Mouse (Mus musculus): Measurements from ENCODE around the gene Olfr1344. TPM values are rescaled to one million over a fixed set of nuclear protein-coding genes. Genes with fewer than 3 reads are reported as not detected.
"Not testable (repeated sequence)": the region's sequence is repeated elsewhere in the genome, so short reads cannot be mapped to it uniquely, and the experiment has no call there.

Olfr1344 gene
- polyA plus RNA-seq, 1 experiment from 2014 or later = 0.71 TPM

DNA sequence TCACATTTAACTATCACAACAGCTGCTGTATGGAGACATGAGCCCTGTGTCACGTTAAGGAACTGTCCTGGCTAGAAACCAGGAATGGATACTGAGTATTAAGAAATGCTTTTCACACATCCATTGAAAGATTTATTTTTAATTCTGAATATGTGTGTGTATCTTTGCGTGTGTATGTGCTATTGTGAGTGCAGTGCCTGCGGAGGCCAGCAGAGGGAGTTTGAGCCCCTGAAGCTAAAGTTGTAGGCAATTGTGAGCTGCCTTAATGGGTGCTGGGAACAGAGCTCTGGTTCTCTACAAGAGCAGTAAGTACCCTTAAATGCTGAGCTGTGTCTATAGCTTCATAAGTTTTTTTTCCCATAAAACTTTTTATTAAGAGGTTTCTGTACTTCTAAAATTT lies 9.1 kb upstream of the Olfr1344 start:
- Histone ChIP-seq H3K36me3 (ENCODE audit: control insufficient read depth, insufficient read depth, low read length) (no peaks in the 10 kb centered on the region), H3K9ac (replicated peaks; ENCODE audit: low read depth, low read length) (no peak overlapping the region), H3K4me2 (ENCODE audit: low read depth, low read length) (no peak overlapping the region), H3K27me3 (ENCODE audit: control insufficient read depth, insufficient read depth, low read length) (no peaks in the 10 kb centered on the region), H3K4me1 (ENCODE audit: control insufficient read depth, insufficient read depth, low read length) (no peaks in the 10 kb centered on the region), H3K4me3 (ENCODE audit: low read depth, low read length) (no peak overlapping the region), H3K9me3 (ENCODE audit: control insufficient read depth, low read length) (no peaks in the 10 kb centered on the region), H3K27ac (ENCODE audit: low read depth, low read length) (no peak overlapping the region)
- WGBS = 87% methylated on average over 3 of the region's 3 CpGs
- ATAC-seq (ENCODE audit: low read depth) = no peak

DNA sequence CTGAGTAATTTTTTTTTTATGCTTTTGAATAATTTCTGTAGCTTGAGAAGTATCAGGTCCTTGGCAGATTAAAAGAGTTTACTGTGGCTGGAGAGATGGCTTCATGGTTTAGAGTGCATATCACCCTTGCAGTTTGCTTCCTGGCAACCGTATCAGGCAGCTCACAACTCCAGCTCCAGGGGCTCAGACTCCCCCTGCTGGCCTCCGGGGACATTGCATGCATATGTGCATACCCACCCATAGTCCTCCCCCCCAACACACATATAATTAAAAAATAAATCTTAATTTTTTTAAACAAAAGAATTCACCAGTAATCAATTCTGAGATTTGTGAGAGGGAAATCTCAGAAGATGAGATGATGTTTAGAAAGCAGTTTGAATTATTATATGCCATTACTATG lies 8.1 kb upstream of the Olfr1344 start:
- Histone ChIP-seq H3K27me3 (ENCODE audit: control insufficient read depth, insufficient read depth, low read length) (no peaks in the 10 kb centered on the region), H3K9me3 (ENCODE audit: control insufficient read depth, low read length) (no peaks in the 10 kb centered on the region), H3K36me3 (ENCODE audit: control insufficient read depth, insufficient read depth, low read length) (no peaks in the 10 kb centered on the region), H3K4me3 (ENCODE audit: low read depth, low read length) (no peak overlapping the region), H3K27ac (ENCODE audit: low read depth, low read length) (no peak overlapping the region), H3K4me2 (ENCODE audit: low read depth, low read length) (no peak overlapping the region), H3K4me1 (ENCODE audit: control insufficient read depth, insufficient read depth, low read length) (no peaks in the 10 kb centered on the region), H3K9ac (replicated peaks; ENCODE audit: low read depth, low read length) (no peak overlapping the region)
- WGBS = 30% methylated on average over 2 of the region's 2 CpGs
- ATAC-seq (ENCODE audit: low read depth) = no peak

DNA sequence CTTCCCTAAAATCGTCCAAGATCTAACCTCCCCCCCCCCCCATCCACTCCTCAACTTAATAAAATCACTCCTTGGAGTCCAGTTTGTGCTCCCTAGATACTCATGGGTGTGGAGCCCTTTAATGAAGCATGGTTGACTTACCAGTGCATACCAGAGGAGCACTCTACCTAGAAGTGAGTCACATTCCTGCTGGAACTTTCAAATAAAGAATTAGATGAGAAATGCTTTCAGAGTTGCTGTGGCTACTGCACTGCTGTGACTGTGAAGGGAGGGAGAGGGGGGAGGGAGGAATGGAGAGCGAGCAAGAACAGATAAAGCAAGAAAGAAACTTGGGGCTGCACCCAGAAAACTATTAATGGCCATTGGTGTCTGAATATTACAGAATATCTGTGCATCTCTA lies 2.7 kb downstream of the Olfr1344 start:
- Histone ChIP-seq H3K36me3 (ENCODE audit: control insufficient read depth, insufficient read depth, low read length) (no peaks in the 10 kb centered on the region), H3K9ac (replicated peaks; ENCODE audit: low read depth, low read length) (no peak overlapping the region), H3K4me1 (ENCODE audit: control insufficient read depth, insufficient read depth, low read length) (no peaks in the 10 kb centered on the region), H3K27ac (ENCODE audit: low read depth, low read length) (no peak overlapping the region), H3K4me3 (ENCODE audit: low read depth, low read length) (no peak overlapping the region), H3K27me3 (ENCODE audit: control insufficient read depth, insufficient read depth, low read length) (no peaks in the 10 kb centered on the region), H3K4me2 (ENCODE audit: low read depth, low read length) (no peak overlapping the region), H3K9me3 (ENCODE audit: control insufficient read depth, low read length) (no peaks in the 10 kb centered on the region)
- no peak for ATAC-seq (ENCODE audit: low read depth)
- WGBS = 66% methylated on average over 2 of the region's 2 CpGs

DNA sequence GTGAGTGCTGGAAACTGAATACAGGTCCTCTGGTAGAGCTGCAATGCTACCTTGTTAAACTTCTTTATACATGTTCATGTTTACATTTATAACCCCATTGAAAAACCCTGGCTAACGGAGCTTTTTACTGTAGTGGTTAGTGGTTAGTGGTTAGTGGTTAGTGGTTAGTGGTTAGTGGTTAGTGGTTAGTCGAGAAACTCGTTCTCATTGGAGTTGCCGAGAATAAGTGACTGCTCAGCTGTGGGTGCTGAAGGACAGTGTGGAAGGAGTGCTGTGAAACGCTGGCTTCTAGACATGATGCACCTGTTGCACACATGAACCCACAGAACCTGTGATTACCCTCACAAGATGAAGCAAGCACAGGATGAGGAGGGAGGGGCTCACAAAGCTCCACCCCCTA lies 9.3 kb downstream of the Olfr1344 start:
- no peak overlapping the region for H3K4me2 ChIP-seq (ENCODE audit: low read depth, low read length)
- H3K27ac ChIP-seq (ENCODE audit: low read depth, low read length) = no peak overlapping the region
- no peak overlapping the region for H3K4me3 ChIP-seq (ENCODE audit: low read depth, low read length)
- no peaks in the 10 kb centered on the region for H3K9me3 ChIP-seq (ENCODE audit: control insufficient read depth, low read length)
- no peak for ATAC-seq (ENCODE audit: low read depth)
- H3K27me3 ChIP-seq (ENCODE audit: control insufficient read depth, insufficient read depth, low read length) = no peaks in the 10 kb centered on the region
- no peaks in the 10 kb centered on the region for H3K4me1 ChIP-seq (ENCODE audit: control insufficient read depth, insufficient read depth, low read length)
- H3K36me3 ChIP-seq (ENCODE audit: control insufficient read depth, insufficient read depth, low read length) = no peaks in the 10 kb centered on the region
- WGBS = 84% methylated on average over 5 of the region's 5 CpGs
- H3K9ac ChIP-seq (replicated peaks; ENCODE audit: low read depth, low read length) = no peak overlapping the region

DNA sequence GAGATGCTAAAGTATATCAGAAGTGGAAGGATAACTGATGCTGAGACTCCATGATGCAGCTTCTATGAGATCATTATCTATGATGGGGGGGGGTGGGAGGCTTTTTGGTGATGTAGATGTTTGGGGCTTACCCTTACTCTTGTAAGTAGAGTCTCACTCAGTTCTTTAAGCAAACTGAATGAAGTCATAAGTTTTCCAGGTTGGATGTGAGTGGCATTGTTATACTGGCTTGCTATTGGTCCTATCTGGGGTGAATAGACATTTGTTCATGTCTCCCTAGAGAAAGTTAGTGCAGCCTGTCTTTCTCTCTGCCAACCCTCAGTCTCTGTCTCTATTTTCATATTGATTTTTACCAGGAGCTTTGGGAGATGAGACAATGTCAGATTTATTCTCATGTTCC lies 17.4 kb downstream of the Olfr1344 start, which contains the start of gene Olfr1336:
Olfr1336 (plus strand) TSS at position 301 of the 400 bp plus-strand sequence.
- no peak within 1 kb of the TSS for H3K27ac ChIP-seq (ENCODE audit: low read depth, low read length)
- H3K4me1 ChIP-seq (ENCODE audit: control insufficient read depth, insufficient read depth, low read length) = no peaks in the 10 kb centered on the region
- H3K9ac ChIP-seq (replicated peaks; ENCODE audit: low read depth, low read length) = no peak within 1 kb of the TSS
- H3K4me2 ChIP-seq (ENCODE audit: low read depth, low read length) = no peak within 1 kb of the TSS
- no peak within 1 kb of the TSS for H3K4me3 ChIP-seq (ENCODE audit: low read depth, low read length)
- H3K36me3 ChIP-seq (ENCODE audit: control insufficient read depth, insufficient read depth, low read length) = no peaks in the 10 kb centered on the region
- no peak for ATAC-seq (ENCODE audit: low read depth)
- no peaks in the 10 kb centered on the region for H3K27me3 ChIP-seq (ENCODE audit: control insufficient read depth, insufficient read depth, low read length)
- H3K9me3 ChIP-seq (ENCODE audit: control insufficient read depth, low read length) = no peaks in the 10 kb centered on the region

DNA sequence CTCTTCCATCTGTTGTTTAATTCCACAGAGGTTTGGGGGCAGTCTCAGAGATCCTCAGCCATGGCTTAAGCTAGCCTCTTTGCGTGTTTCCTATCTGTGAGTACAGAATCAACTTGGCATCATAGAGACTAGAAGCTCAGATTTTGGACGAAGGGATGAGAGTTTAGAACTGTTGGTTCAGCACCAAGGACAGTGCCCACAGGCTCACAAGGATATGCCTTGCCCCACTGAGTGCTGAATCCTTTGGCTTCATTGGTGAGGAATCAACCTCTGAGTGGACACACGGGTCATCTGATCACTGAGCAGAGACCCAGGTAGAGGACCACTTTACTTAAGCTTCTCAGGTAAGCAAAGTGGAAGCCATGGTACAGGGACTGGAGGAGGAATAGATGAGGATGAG lies 17.9 kb downstream of the Olfr1344 start:
- Histone ChIP-seq H3K4me1 (ENCODE audit: control insufficient read depth, insufficient read depth, low read length) (no peaks in the 10 kb centered on the region), H3K27ac (ENCODE audit: low read depth, low read length) (no peak overlapping the region), H3K9ac (replicated peaks; ENCODE audit: low read depth, low read length) (no peak overlapping the region), H3K36me3 (ENCODE audit: control insufficient read depth, insufficient read depth, low read length) (no peaks in the 10 kb centered on the region), H3K9me3 (ENCODE audit: control insufficient read depth, low read length) (no peaks in the 10 kb centered on the region), H3K27me3 (ENCODE audit: control insufficient read depth, insufficient read depth, low read length) (no peaks in the 10 kb centered on the region), H3K4me2 (ENCODE audit: low read depth, low read length) (no peak overlapping the region), H3K4me3 (ENCODE audit: low read depth, low read length) (no peak overlapping the region)
- 46% methylated on average over 3 of the region's 3 CpGs for WGBS
- no peak for ATAC-seq (ENCODE audit: low read depth)

DNA sequence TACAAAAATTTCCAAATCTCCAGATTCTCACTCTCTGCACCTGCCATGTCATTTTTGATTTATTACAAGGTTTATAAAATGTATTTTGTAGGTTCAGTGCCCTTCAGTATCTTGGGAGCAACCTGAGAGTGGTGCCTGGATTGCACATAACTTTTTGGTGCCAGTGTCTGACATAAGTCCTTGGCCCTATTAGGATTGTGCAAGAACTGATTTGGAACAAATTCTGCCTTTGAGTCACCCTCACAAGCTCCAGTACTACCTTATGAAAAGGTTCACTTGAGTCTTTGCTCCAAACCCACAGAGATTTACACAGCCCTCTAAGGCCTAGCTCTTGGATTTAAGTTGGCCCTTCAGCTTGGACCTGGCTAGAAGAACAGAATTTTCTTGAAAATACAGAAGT lies 28.5 kb downstream of the Olfr1344 start, which contains the start of gene Olfr1346:
Olfr1346 (plus strand) TSS at position 151 of the 400 bp plus-strand sequence.
- H3K4me3 ChIP-seq (ENCODE audit: low read depth, low read length) = no peak within 1 kb of the TSS
- no peak within 1 kb of the TSS for H3K9ac ChIP-seq (replicated peaks; ENCODE audit: low read depth, low read length)
- no peaks in the 10 kb centered on the region for H3K9me3 ChIP-seq (ENCODE audit: control insufficient read depth, low read length)
- no peaks in the 10 kb centered on the region for H3K27me3 ChIP-seq (ENCODE audit: control insufficient read depth, insufficient read depth, low read length)
- H3K36me3 ChIP-seq (ENCODE audit: control insufficient read depth, insufficient read depth, low read length) = no peaks in the 10 kb centered on the region
- no peak within 1 kb of the TSS for H3K27ac ChIP-seq (ENCODE audit: low read depth, low read length)
- ATAC-seq (ENCODE audit: low read depth) = no peak
- no peak within 1 kb of the TSS for H3K4me2 ChIP-seq (ENCODE audit: low read depth, low read length)
- no peaks in the 10 kb centered on the region for H3K4me1 ChIP-seq (ENCODE audit: control insufficient read depth, insufficient read depth, low read length)

DNA sequence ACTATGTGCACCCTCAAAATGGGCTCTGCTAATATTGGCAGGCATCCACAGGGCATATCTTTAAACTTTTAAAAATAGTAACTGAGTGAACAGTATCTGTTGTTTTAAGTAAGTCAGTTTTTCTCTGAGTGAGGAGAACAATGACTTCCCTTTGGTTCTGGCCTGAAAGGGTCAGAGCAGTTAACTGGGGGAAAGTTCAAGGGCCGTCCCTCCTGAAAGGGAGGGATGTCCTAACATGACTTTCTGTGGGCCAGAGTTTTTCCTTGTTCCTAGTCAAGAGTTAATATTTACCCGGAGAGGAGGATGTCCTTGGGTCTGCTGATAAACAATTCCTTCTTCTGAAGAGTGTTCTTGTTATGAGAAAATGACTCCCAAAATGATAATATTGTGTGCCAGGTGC lies 39.1 kb downstream of the Olfr1344 start:
- H3K27me3 ChIP-seq (ENCODE audit: control insufficient read depth, insufficient read depth, low read length); H3K4me3 ChIP-seq (ENCODE audit: low read depth, low read length); H3K9ac ChIP-seq (replicated peaks; ENCODE audit: low read depth, low read length); H3K4me2 ChIP-seq (ENCODE audit: low read depth, low read length); ATAC-seq (ENCODE audit: low read depth); H3K36me3 ChIP-seq (ENCODE audit: control insufficient read depth, insufficient read depth, low read length); H3K27ac ChIP-seq (ENCODE audit: low read depth, low read length); H3K9me3 ChIP-seq (ENCODE audit: control insufficient read depth, low read length); H3K4me1 ChIP-seq (ENCODE audit: control insufficient read depth, insufficient read depth, low read length): not testable (repeated sequence)
- 75% methylated on average over 2 of the region's 2 CpGs for WGBS

DNA sequence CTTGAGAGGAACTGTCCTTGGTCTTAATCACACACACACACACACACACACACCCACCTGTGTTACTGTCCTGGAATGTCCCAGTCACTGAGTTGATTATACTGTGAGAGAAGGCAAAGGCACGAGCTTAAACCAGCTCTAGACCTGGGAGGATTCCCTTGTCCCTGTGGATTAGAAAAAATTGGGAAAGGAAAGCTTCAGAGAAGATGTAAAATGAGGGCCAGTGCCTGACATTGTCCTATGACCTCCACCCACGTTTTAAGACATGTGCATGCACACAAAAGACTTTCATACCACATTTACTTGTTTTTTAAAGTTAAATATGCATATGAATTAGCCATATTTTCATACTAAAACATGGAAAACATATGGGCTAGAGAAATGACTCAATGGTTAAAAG lies 48.4 kb downstream of the Olfr1344 start, which contains the start of gene Olfr5:
Olfr5 (minus strand) TSS at position 101 of the 400 bp plus-strand sequence.
- H3K9ac ChIP-seq (replicated peaks; ENCODE audit: low read depth, low read length) = no peak within 1 kb of the TSS
- H3K4me2 ChIP-seq (ENCODE audit: low read depth, low read length) = no peak within 1 kb of the TSS
- no peaks in the 10 kb centered on the region for H3K9me3 ChIP-seq (ENCODE audit: control insufficient read depth, low read length)
- no peaks in the 10 kb centered on the region for H3K36me3 ChIP-seq (ENCODE audit: control insufficient read depth, insufficient read depth, low read length)
- H3K27ac ChIP-seq (ENCODE audit: low read depth, low read length) = no peak within 1 kb of the TSS
- no peaks in the 10 kb centered on the region for H3K27me3 ChIP-seq (ENCODE audit: control insufficient read depth, insufficient read depth, low read length)
- no peak within 1 kb of the TSS for H3K4me3 ChIP-seq (ENCODE audit: low read depth, low read length)
- WGBS = 39% methylated on average over 2 of the region's 2 CpGs
- ATAC-seq (ENCODE audit: low read depth) = no peak
- no peaks in the 10 kb centered on the region for H3K4me1 ChIP-seq (ENCODE audit: control insufficient read depth, insufficient read depth, low read length)
